Mouse (Mus musculus) neural tube, embryonic 13.5 days (tissue): ENCODE measurements around the gene Hdgfl3. TPM values are rescaled to one million over a fixed set of nuclear protein-coding genes. Genes with fewer than 3 reads are reported as not detected.
A peak's percentile ranks its signal among the peaks of the same experiment; 100 is the strongest.

Source experiments
- ATAC-seq: fragments of 200-750 bp; cut with Nextera tagmentation; 2 replicates; pipeline ENCODE4 v1.8.0; 2017; ENCODE audit warnings: low read depth, mild to moderate bottlenecking, moderate TSS enrichment, moderate library complexity
- H3K27ac ChIP-seq: fragments of 300-500 bp; sonication (generic); replicated peaks from 2 replicates; pipeline ENCODE4 v1.5.1; 2015; ENCODE audit warnings: moderate library complexity, mild to moderate bottlenecking, inconsistent platforms
- H3K27me3 ChIP-seq: fragments of 300-500 bp; sonication (generic); 2 replicates; pipeline ENCODE4 v1.6.1; 2015; ENCODE audit warnings: mild to moderate bottlenecking, inconsistent platforms
- H3K36me3 ChIP-seq: fragments of 300-500 bp; sonication (generic); 2 replicates; pipeline ENCODE4 v1.6.1; 2015; ENCODE audit warnings: mild to moderate bottlenecking, inconsistent platforms
- H3K4me1 ChIP-seq: fragments of 300-500 bp; sonication (generic); replicated peaks from 2 replicates; pipeline ENCODE4 v1.6.1; 2015; ENCODE audit warnings: inconsistent platforms
- H3K4me2 ChIP-seq: fragments of 300-500 bp; sonication (generic); 2 replicates; pipeline ENCODE4 v1.6.1; 2015; ENCODE audit warnings: inconsistent platforms, mild to moderate bottlenecking, moderate library complexity
- H3K4me3 ChIP-seq: fragments of 300-500 bp; sonication (generic); 2 replicates; pipeline ENCODE4 v1.5.1; 2015; ENCODE audit warnings: mild to moderate bottlenecking, inconsistent platforms
- H3K9ac ChIP-seq: fragments of 300-500 bp; sonication (generic); 2 replicates; pipeline ENCODE4 v1.6.1; 2015; ENCODE audit warnings: moderate library complexity, mild to moderate bottlenecking, inconsistent platforms
- H3K9me3 ChIP-seq: fragments of 300-500 bp; sonication (generic); 2 replicates; pipeline ENCODE4 v1.6.1; 2016; ENCODE audit warnings: inconsistent platforms
- WGBS: fragments of 180-500 bp; shearing (Covaris S2); methylation state at CpG from one replicate; pipeline ENCODE4 v1.1.7; 2015; 5-methylcytosine and 5-hydroxymethylcytosine counted together
- polyA plus RNA-seq: library from polyadenylated mRNA; unstranded; fragments of >200 nt; fragmentation: Nextera tagmentation; extraction: Ambion mirVana; gene quantifications from 2 replicates; pipeline ENCODE4 v1.2.1, GENCODE M21; 2015

The Hdgfl3 gene
- polyA plus RNA-seq, 1 experiment from 2014 or later, result 56.1 TPM

DNA sequence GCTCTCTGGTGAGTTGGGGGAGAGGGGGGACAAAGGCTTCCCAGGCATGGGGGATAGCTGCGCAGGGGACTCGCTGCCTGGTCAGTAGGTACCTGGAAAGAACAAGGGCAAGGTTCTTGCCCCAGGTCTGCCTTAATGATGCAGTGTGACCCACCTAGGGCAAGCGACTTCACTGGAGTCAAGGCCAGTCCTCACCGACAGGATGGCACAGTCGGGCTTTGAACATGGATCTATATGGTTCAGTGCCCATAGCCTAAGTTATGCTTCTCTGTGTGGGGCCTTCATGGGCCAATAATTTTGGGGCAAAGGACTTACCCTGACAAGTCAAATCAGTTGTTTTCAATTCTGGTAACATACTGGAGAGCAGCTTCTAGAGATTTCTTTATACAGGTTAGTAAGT lies 533 bp upstream of the Hdgfl3 start:
- no peaks in the 10 kb centered on the region for H3K9me3 ChIP-seq
- peaks cover 45% of the 10 kb centered on the region for H3K4me1 ChIP-seq
- no peaks in the 10 kb centered on the region for H3K27me3 ChIP-seq
- peak overlapping the region; percentile 79 for H3K4me3 ChIP-seq
- no peaks in the 10 kb centered on the region for H3K36me3 ChIP-seq
- peak overlapping the region; percentile 98 for H3K9ac ChIP-seq
- 3% methylated on average over 5 of the region's 5 CpGs for WGBS
- ATAC-seq, result peak; percentile 57
- peak overlapping the region; percentile 99 for H3K27ac ChIP-seq
- peak overlapping the region; percentile 85 for H3K4me2 ChIP-seq

GRCm38 (mm10) chr7:81933601-81934266 lies 539 bp downstream of the Hdgfl3 start:
- WGBS, result 0% methylated on average over 88 of the region's 103 CpGs
- peak; percentile 84 for ATAC-seq
- Histone ChIP-seq H3K9ac (peak overlapping the region; percentile 98), H3K4me3 (peak overlapping the region; percentile 79), H3K27me3 (no peaks in the 10 kb centered on the region), H3K36me3 (no peaks in the 10 kb centered on the region), H3K4me1 (peaks cover 56% of the 10 kb centered on the region), H3K4me2 (peak overlapping the region; percentile 85), H3K27ac (peak overlapping the region; percentile 99), H3K9me3 (no peaks in the 10 kb centered on the region)

GRCm38 (mm10) chr7:81933061-81933600 lies 1.1 kb downstream of the Hdgfl3 start:
- Histone ChIP-seq H3K4me3 (peak overlapping the region; percentile 79), H3K4me2 (peak overlapping the region; percentile 85), H3K9me3 (no peaks in the 10 kb centered on the region), H3K4me1 (peaks cover 60% of the 10 kb centered on the region), H3K9ac (peak overlapping the region; percentile 98), H3K27me3 (no peaks in the 10 kb centered on the region), H3K27ac (peak overlapping the region; percentile 99), H3K36me3 (no peaks in the 10 kb centered on the region)
- 4% methylated on average over 23 of the region's 23 CpGs for WGBS
- no peak for ATAC-seq

GRCm38 (mm10) chr7:81932521-81933045 lies 1.7 kb downstream of the Hdgfl3 start:
- Histone ChIP-seq H3K9me3 (no peaks in the 10 kb centered on the region), H3K4me1 (peaks cover 63% of the 10 kb centered on the region), H3K9ac (peak overlapping the region; percentile 98), H3K36me3 (no peaks in the 10 kb centered on the region), H3K4me3 (peak overlapping the region; percentile 79), H3K27me3 (no peaks in the 10 kb centered on the region), H3K27ac (peak overlapping the region; percentile 99; the same call in 1 of the 2 replicates), H3K4me2 (peak overlapping the region; percentile 85)
- ATAC-seq, result no peak
- 31% methylated on average over 5 of the region's 5 CpGs for WGBS

GRCm38 (mm10) chr7:81928998-81929397 lies 5.3 kb downstream of the Hdgfl3 start:
- Histone ChIP-seq H3K4me1 (peaks cover 48% of the 10 kb centered on the region), H3K27me3 (no peaks in the 10 kb centered on the region), H3K9ac (no peak overlapping the region), H3K36me3 (no peaks in the 10 kb centered on the region), H3K27ac (no peak overlapping the region), H3K9me3 (no peaks in the 10 kb centered on the region), H3K4me3 (no peak overlapping the region), H3K4me2 (no peak overlapping the region)
- WGBS, result 87% methylated on average over 7 of the region's 7 CpGs
- ATAC-seq, result no peak

GRCm38 (mm10) chr7:81921379-81921952 lies 12.8 kb downstream of the Hdgfl3 start:
- Histone ChIP-seq H3K9me3 (no peaks in the 10 kb centered on the region), H3K4me3 (no peak overlapping the region), H3K4me2 (no peak overlapping the region), H3K27me3 (no peaks in the 10 kb centered on the region), H3K27ac (no peak overlapping the region), H3K4me1 (0 out of 2 replicates have a peak, but pooled peaks cover 3% of the 10 kb centered on the region), H3K36me3 (peaks cover 6% of the 10 kb centered on the region; the same call in 1 of the 2 replicates), H3K9ac (no peak overlapping the region)
- WGBS, result 93% methylated on average over 1 of the region's 1 CpGs
- no peak for ATAC-seq

GRCm38 (mm10) chr7:81920314-81920713 lies 14.0 kb downstream of the Hdgfl3 start:
- 81% methylated on average over 4 of the region's 4 CpGs for WGBS
- H3K27me3 ChIP-seq, result no peaks in the 10 kb centered on the region

GRCm38 (mm10) chr7:81918316-81918715 lies 16.0 kb downstream of the Hdgfl3 start:
- H3K27me3 ChIP-seq, result no peaks in the 10 kb centered on the region
- no peak overlapping the region for H3K4me3 ChIP-seq
- H3K4me2 ChIP-seq, result no peak overlapping the region
- H3K9ac ChIP-seq, result no peak overlapping the region
- no peaks in the 10 kb centered on the region for H3K9me3 ChIP-seq
- ATAC-seq, result no peak
- H3K36me3 ChIP-seq, result peaks cover 6% of the 10 kb centered on the region; the same call in 1 of the 2 replicates
- 0 out of 2 replicates have a peak, but pooled peaks cover 3% of the 10 kb centered on the region for H3K4me1 ChIP-seq
- WGBS, result 64% methylated on average over 5 of the region's 5 CpGs
- no peak overlapping the region for H3K27ac ChIP-seq

More at GRCm38 (mm10) chr7:81920314-81920713, 14.0 kb downstream of the Hdgfl3 start:
- Histone ChIP-seq H3K9me3 (no peaks in the 10 kb centered on the region), H3K4me3 (no peak overlapping the region), H3K36me3 (peaks cover 6% of the 10 kb centered on the region; the same call in 1 of the 2 replicates), H3K9ac (no peak overlapping the region), H3K27ac (no peak overlapping the region), H3K4me1 (0 out of 2 replicates have a peak, but pooled peaks cover 5% of the 10 kb centered on the region), H3K4me2 (no peak overlapping the region)
- ATAC-seq, result no peak

GRCm38 (mm10) chr7:81904926-81905325 lies 29.3 kb downstream of the Hdgfl3 start:
- no peaks in the 10 kb centered on the region for H3K9me3 ChIP-seq
- H3K4me2 ChIP-seq, result no peak overlapping the region
- peaks cover 6% of the 10 kb centered on the region; the same call in 1 of the 2 replicates for H3K4me1 ChIP-seq
- H3K27ac ChIP-seq, result no peak overlapping the region
- H3K4me3 ChIP-seq, result no peak overlapping the region
- no peak for ATAC-seq
- H3K27me3 ChIP-seq, result no peaks in the 10 kb centered on the region
- 89% methylated on average over 2 of the region's 2 CpGs for WGBS
- H3K36me3 ChIP-seq, result 0 out of 2 replicates have a peak, but pooled peaks cover 5% of the 10 kb centered on the region
- no peak overlapping the region for H3K9ac ChIP-seq

GRCm38 (mm10) chr7:81904094-81904493 lies 30.2 kb downstream of the Hdgfl3 start:
- H3K4me1 ChIP-seq, result peaks cover 6% of the 10 kb centered on the region; the same call in 1 of the 2 replicates
- H3K27me3 ChIP-seq, result no peaks in the 10 kb centered on the region
- H3K36me3 ChIP-seq, result peaks cover 10% of the 10 kb centered on the region
- no peak overlapping the region for H3K9ac ChIP-seq
- H3K4me2 ChIP-seq, result no peak overlapping the region
- H3K4me3 ChIP-seq, result no peak overlapping the region
- WGBS, result 61% methylated on average over 4 of the region's 4 CpGs
- no peak for ATAC-seq
- no peaks in the 10 kb centered on the region for H3K9me3 ChIP-seq
- no peak overlapping the region for H3K27ac ChIP-seq

- Histone ChIP-seq H3K36me3 (peaks cover 28% of the 10 kb centered on the region), H3K4me1 (peaks cover 3% of the 10 kb centered on the region; the same call in 1 of the 2 replicates), H3K27ac (no peak overlapping the region), H3K4me3 (no peak overlapping the region), H3K9me3 (no peaks in the 10 kb centered on the region), H3K4me2 (no peak overlapping the region), H3K27me3 (no peaks in the 10 kb centered on the region), H3K9ac (no peak overlapping the region)
- ATAC-seq, result no peak
- WGBS, result 87% methylated on average over 11 of the region's 11 CpGs
Measured at GRCm38 (mm10) chr7:81899361-81899760, 34.9 kb downstream of the Hdgfl3 start.

- WGBS, result 49% methylated on average over 4 of the region's 4 CpGs
- Histone ChIP-seq H3K36me3 (peaks cover 17% of the 10 kb centered on the region; the same call in 1 of the 2 replicates), H3K4me1 (no peaks in the 10 kb centered on the region; the same call in 1 of the 2 replicates), H3K4me2 (no peak overlapping the region), H3K27ac (no peak overlapping the region), H3K27me3 (no peaks in the 10 kb centered on the region), H3K4me3 (no peak overlapping the region), H3K9me3 (no peaks in the 10 kb centered on the region), H3K9ac (no peak overlapping the region)
- no peak for ATAC-seq
Measured at GRCm38 (mm10) chr7:81885128-81885527, 49.1 kb downstream of the Hdgfl3 start.
